Mouse (Mus musculus) bone marrow, adult 2 months (tissue): ENCODE data around the gene Ndufs2. TPM values are rescaled to one million over a fixed set of nuclear protein-coding genes. Genes with fewer than 3 reads are reported as not detected.
"Not testable (repeated sequence)": the region's sequence is repeated elsewhere in the genome, so short reads cannot be mapped to it uniquely, and the experiment has no call there.

Experiments
- H3K27ac ChIP-seq: fragments of 200-500 bp; 2 replicates; pipeline ENCODE4 v1.5.1; 2012; ENCODE audit warnings: low read depth, mild to moderate bottlenecking, control low read depth, inconsistent platforms, low read length; ENCODE audit not compliant: control insufficient read depth, poor library complexity, insufficient read depth
- H3K4me1 ChIP-seq: fragments of 200-500 bp; 2 replicates; pipeline ENCODE4 v1.6.1; 2011; ENCODE audit warnings: low read length; ENCODE audit not compliant: control insufficient read depth, insufficient read depth
- H3K4me3 ChIP-seq: fragments of 200-500 bp; replicated peaks from 2 replicates; pipeline ENCODE3; 2011; ENCODE audit warnings: mild to moderate bottlenecking, low read depth, low read length, control low read depth; ENCODE audit not compliant: control insufficient read depth
- CTCF ChIP-seq: fragments of 200-500 bp; IDR thresholded peaks from 2 replicates; pipeline ENCODE4 v1.5.1; 2011; ENCODE audit warnings: low read length, control low read depth; ENCODE audit not compliant: control insufficient read depth, insufficient read depth
- POLR2A ChIP-seq: fragments of 200-500 bp; IDR thresholded peaks from 2 replicates; pipeline ENCODE4 v1.6.1; 2011; ENCODE audit warnings: low read depth, mild to moderate bottlenecking, control low read depth, low read length, borderline replicate concordance; ENCODE audit not compliant: control insufficient read depth
- WGBS: fragments of 180-500 bp; shearing (Covaris S2); methylation state at CpG from one replicate; pipeline ENCODE4 v1.1.7; 2018; 5-methylcytosine and 5-hydroxymethylcytosine counted together
- polyA plus RNA-seq: library from polyadenylated mRNA; stranded (reverse); fragments of >200 nt; gene quantifications from 2 replicates; pipeline ENCODE4 v1.2.4, GENCODE M21; 2011; ENCODE audit warnings: low replicate concordance; ENCODE audit not compliant: missing spikeins, insufficient read depth, insufficient read length

The Ndufs2 gene
- polyA plus RNA-seq, 1 experiment = 109 TPM

- Histone ChIP-seq H3K27ac (peak overlapping the region; percentile 48), H3K4me3 (peak overlapping the region; percentile 83), H3K4me1 (peaks cover 2% of the 10 kb centered on the region; the same call in 1 of the 2 replicates)
- TF ChIP-seq CTCF (peak; percentile 86), POLR2A (peak; percentile 84; the same call in 1 of the 2 replicates)
- WGBS = under 1% methylated on average over 41 of the region's 41 CpGs
These were observed 4.3 kb downstream of the Ndufs2 start for GRCm38 (mm10) chr1:171246709-171247452.

- TF ChIP-seq POLR2A (no peak), CTCF (no peak)
- no peak overlapping the region for H3K27ac ChIP-seq
- 90% methylated on average over 8 of the region's 8 CpGs for WGBS
These were observed 5.8 kb downstream of the Ndufs2 start for GRCm38 (mm10) chr1:171245353-171245752.

GRCm38 (mm10) chr1:171241952-171242351, 9.2 kb downstream of the Ndufs2 start:
- not testable (repeated sequence) for H3K4me3 ChIP-seq, H3K27ac ChIP-seq, H3K4me1 ChIP-seq
- 89% methylated on average over 12 of the region's 12 CpGs for WGBS

More at GRCm38 (mm10) chr1:171245353-171245752, 5.8 kb downstream of the Ndufs2 start:
- Histone ChIP-seq H3K4me3 (no peak overlapping the region), H3K4me1 (peaks cover 2% of the 10 kb centered on the region; the same call in 1 of the 2 replicates)

- Histone ChIP-seq H3K27ac (no peak overlapping the region), H3K4me3 (no peak overlapping the region), H3K4me1 (no peaks in the 10 kb centered on the region)
- 90% methylated on average over 10 of the region's 10 CpGs for WGBS
- TF ChIP-seq POLR2A (no peak), CTCF (no peak)
These were observed 10.3 kb downstream of the Ndufs2 start for GRCm38 (mm10) chr1:171240911-171241310.

GRCm38 (mm10) chr1:171239992-171240744, 11.0 kb downstream of the Ndufs2 start:
- Histone ChIP-seq H3K4me1 (no peaks in the 10 kb centered on the region; the same call in 1 of the 2 replicates), H3K27ac (no peak overlapping the region), H3K4me3 (no peak overlapping the region)
- TF ChIP-seq CTCF (no peak), POLR2A (no peak)
- 87% methylated on average over 15 of the region's 15 CpGs for WGBS

- TF ChIP-seq POLR2A (no peak), CTCF (peak; percentile 92)
- no peak overlapping the region for H3K27ac ChIP-seq
- WGBS = 64% methylated on average over 14 of the region's 14 CpGs
- H3K4me1 ChIP-seq = peaks cover 2% of the 10 kb centered on the region; the same call in 1 of the 2 replicates
- H3K4me3 ChIP-seq = no peak overlapping the region
These were observed 12.7 kb downstream of the Ndufs2 start for GRCm38 (mm10) chr1:171238463-171238862.

- no peak overlapping the region for H3K27ac ChIP-seq
These were observed 13.8 kb downstream of the Ndufs2 start for GRCm38 (mm10) chr1:171237438-171237837.

GRCm38 (mm10) chr1:171235791-171236190, 15.4 kb downstream of the Ndufs2 start:
- 77% methylated on average over 4 of the region's 4 CpGs for WGBS
- TF ChIP-seq POLR2A (no peak), CTCF (no peak)
- Histone ChIP-seq H3K27ac (no peak overlapping the region), H3K4me3 (no peak overlapping the region), H3K4me1 (peaks cover 2% of the 10 kb centered on the region; the same call in 1 of the 2 replicates)

More at GRCm38 (mm10) chr1:171237438-171237837, 13.8 kb downstream of the Ndufs2 start:
- Histone ChIP-seq H3K4me1 (peaks cover 2% of the 10 kb centered on the region; the same call in 1 of the 2 replicates), H3K4me3 (no peak overlapping the region)
- 94% methylated on average over 6 of the region's 6 CpGs for WGBS
- TF ChIP-seq POLR2A = no peak
- no peak for TF ChIP-seq CTCF

GRCm38 (mm10) chr1:171234538-171234937, 16.6 kb downstream of the Ndufs2 start:
- Histone ChIP-seq H3K4me1 (peaks cover 2% of the 10 kb centered on the region; the same call in 1 of the 2 replicates), H3K27ac (peak overlapping the region; percentile 90), H3K4me3 (peak overlapping the region; percentile 78)
- 65% methylated on average over 4 of the region's 4 CpGs for WGBS
- TF ChIP-seq POLR2A = no peak
- no peak for TF ChIP-seq CTCF
